7 mouse cellular contexts compared by ENCODE assay signal in genomic region chr9:108693946-108694345, GRCm38 (mm10). TPM values are rescaled to one million over a fixed set of nuclear protein-coding genes. Genes with fewer than 3 reads are reported as not detected.
DNase-seq lines count a peak whose midpoint lies in the region; ATAC-seq lines count a peak whose summit lies in the region.

No protein-coding gene starts in this region.

- no peak overlapping the region for H3K27ac ChIP-seq in limb, embryonic 12.5 days
- H3K27ac ChIP-seq in limb, embryonic 10.5 days: no peak overlapping the region
- H3K27ac ChIP-seq in limb, embryonic 13.5 days: no peak overlapping the region
- no peak overlapping the region for H3K27ac ChIP-seq in neural tube, embryonic 14.5 days (ENCODE audit: low read depth, low read length)

- H3K4me3 ChIP-seq in limb, embryonic 12.5 days (replicated peaks): no peak overlapping the region
- H3K4me3 ChIP-seq in limb, embryonic 10.5 days: no peak overlapping the region
- peak overlapping the region; percentile 89; the same call in 1 of the 2 replicates for H3K4me3 ChIP-seq in limb, embryonic 13.5 days
- H3K4me3 ChIP-seq in neural tube, embryonic 14.5 days (ENCODE audit: low read depth, low read length): peak overlapping the region; percentile 7; the same call in 1 of the 2 replicates

- no peak for DNase-seq in limb, embryonic 10.5 days (ENCODE audit: low spot score)
- no peak for DNase-seq in layer of hippocampus, adult 8-10 months (ENCODE audit: low spot score in 2 of 2)
- no peak for DNase-seq in kidney, adult 11 months

- peak overlapping the region; percentile 90; the same call in 1 of the 2 replicates for H3K4me2 ChIP-seq in limb, embryonic 12.5 days
- H3K4me2 ChIP-seq in limb, embryonic 13.5 days (replicated peaks): peak overlapping the region; percentile 88
- peak overlapping the region; percentile 94 for H3K4me2 ChIP-seq in neural tube, embryonic 14.5 days (ENCODE audit: low read depth, low read length)

- 81% methylated on average over 4 of the region's 4 CpGs for WGBS in limb, embryonic 12.5 days
- 90% methylated on average over 4 of the region's 4 CpGs for WGBS in limb, embryonic 10.5 days
- 78% methylated on average over 4 of the region's 4 CpGs for WGBS in limb, embryonic 13.5 days
- 56% methylated on average over 4 of the region's 4 CpGs for WGBS in neural tube, embryonic 14.5 days

- H3K4me1 ChIP-seq in limb, embryonic 12.5 days (replicated peaks): peaks cover 17% of the 10 kb centered on the region
- peaks cover 27% of the 10 kb centered on the region for H3K4me1 ChIP-seq in limb, embryonic 10.5 days
- peaks cover 24% of the 10 kb centered on the region for H3K4me1 ChIP-seq in limb, embryonic 13.5 days
- H3K4me1 ChIP-seq in neural tube, embryonic 14.5 days (ENCODE audit: control insufficient read depth, insufficient read depth, low read length): peaks cover 25% of the 10 kb centered on the region

- H3K36me3 ChIP-seq in limb, embryonic 12.5 days: no peaks in the 10 kb centered on the region; the same call in 1 of the 2 replicates
- H3K36me3 ChIP-seq in limb, embryonic 10.5 days: peaks cover 5% of the 10 kb centered on the region; the same call in 1 of the 2 replicates
- H3K36me3 ChIP-seq in limb, embryonic 13.5 days: no peaks in the 10 kb centered on the region
- no peaks in the 10 kb centered on the region for H3K36me3 ChIP-seq in neural tube, embryonic 14.5 days (ENCODE audit: control insufficient read depth, insufficient read depth, low read length)

- ATAC-seq in limb, embryonic 12.5 days (ENCODE audit: insufficient number of reproducible peaks, insufficient read depth, low FRiP score, low TSS enrichment, low read depth): no peak
- peak; percentile 34 for ATAC-seq in granulocyte monocyte progenitor cell, adult 5-6 weeks (replicated peaks; ENCODE audit: poor library complexity, severe bottlenecking)
- ATAC-seq in limb, embryonic 13.5 days (ENCODE audit: low FRiP score, low read depth): no peak
- no peak for ATAC-seq in neural tube, embryonic 14.5 days (ENCODE audit: low read depth)

- H3K9ac ChIP-seq in limb, embryonic 12.5 days (replicated peaks): no peak overlapping the region
- no peak overlapping the region for H3K9ac ChIP-seq in limb, embryonic 13.5 days
- no peak overlapping the region for H3K9ac ChIP-seq in neural tube, embryonic 14.5 days (replicated peaks; ENCODE audit: low read depth, low read length)

- no peaks in the 10 kb centered on the region for H3K9me3 ChIP-seq in limb, embryonic 12.5 days
- no peaks in the 10 kb centered on the region for H3K9me3 ChIP-seq in limb, embryonic 10.5 days (replicated peaks)
- no peaks in the 10 kb centered on the region for H3K9me3 ChIP-seq in limb, embryonic 13.5 days
- H3K9me3 ChIP-seq in neural tube, embryonic 14.5 days (ENCODE audit: control insufficient read depth, low read length): no peaks in the 10 kb centered on the region

- no peaks in the 10 kb centered on the region for H3K27me3 ChIP-seq in limb, embryonic 12.5 days
- H3K27me3 ChIP-seq in limb, embryonic 10.5 days (ENCODE audit: low read depth, poor library complexity, severe bottlenecking): peaks cover 25% of the 10 kb centered on the region
- H3K27me3 ChIP-seq in limb, embryonic 13.5 days: no peaks in the 10 kb centered on the region
- H3K27me3 ChIP-seq in neural tube, embryonic 14.5 days (ENCODE audit: control insufficient read depth, insufficient read depth, low read length): no peaks in the 10 kb centered on the region

RNA-seq across cellular contexts. Expression of gene Prkar2a, which starts 4.8 kb away (rescaled TPM):
- polyA plus RNA-seq in limb, embryonic 12.5 days (2016; fragmentation: Nextera tagmentation; extraction: Ambion mirVana): 34.8 and 35.5 TPM in 2 replicates
- 27.0 and 27.8 TPM in 2 replicates for polyA plus RNA-seq in limb, embryonic 10.5 days (2016; fragmentation: Nextera tagmentation; extraction: Ambion mirVana)
- 22.8 and 22.9 TPM in 2 replicates for total RNA-seq in granulocyte monocyte progenitor cell, adult 5-6 weeks (2014; fragmentation: Nextera tagmentation)
- 28.6 and 37.8 TPM in 2 replicates for total RNA-seq in granulocyte monocyte progenitor cell, adult 5-6 weeks (2017)
- polyA plus RNA-seq in limb, embryonic 13.5 days (2015; fragmentation: Nextera tagmentation; extraction: Ambion mirVana): 26.2 and 31.3 TPM in 2 replicates
- 60.2 and 80.1 TPM in 2 replicates for polyA plus RNA-seq in neural tube, embryonic 14.5 days (2014; fragmentation: Nextera tagmentation; extraction: Ambion mirVana)
- 10 to 100 TPM; 41.1 to 58.2 (median 50.9) TPM for total RNA-seq in layer of hippocampus, adult 8-10 months (2022)

RNA-seq across cellular contexts. Expression of gene Slc25a20, which starts 32.1 kb away (rescaled TPM):
- 40.7 and 43.2 TPM in 2 replicates for polyA plus RNA-seq in limb, embryonic 12.5 days (2016; fragmentation: Nextera tagmentation; extraction: Ambion mirVana)
- 28.8 and 35.7 TPM in 2 replicates for polyA plus RNA-seq in limb, embryonic 10.5 days (2016; fragmentation: Nextera tagmentation; extraction: Ambion mirVana)
- total RNA-seq in granulocyte monocyte progenitor cell, adult 5-6 weeks (2014; fragmentation: Nextera tagmentation): 20.2 and 28.6 TPM in 2 replicates
- 28.7 and 30.3 TPM in 2 replicates for total RNA-seq in granulocyte monocyte progenitor cell, adult 5-6 weeks (2017)
- polyA plus RNA-seq in limb, embryonic 13.5 days (2015; fragmentation: Nextera tagmentation; extraction: Ambion mirVana): 45.7 and 50.4 TPM in 2 replicates
- polyA plus RNA-seq in neural tube, embryonic 14.5 days (2014; fragmentation: Nextera tagmentation; extraction: Ambion mirVana): 24.0 and 34.8 TPM in 2 replicates
- 10 to 100 TPM; 14.3 to 17.4 (median 16.6) TPM for total RNA-seq in layer of hippocampus, adult 8-10 months (2022)

RNA-seq across cellular contexts. Expression of gene Arih2, which starts 44.8 kb away (rescaled TPM):
- polyA plus RNA-seq in limb, embryonic 12.5 days (2016; fragmentation: Nextera tagmentation; extraction: Ambion mirVana): 54.6 and 61.3 TPM in 2 replicates
- 59.0 and 59.2 TPM in 2 replicates for polyA plus RNA-seq in limb, embryonic 10.5 days (2016; fragmentation: Nextera tagmentation; extraction: Ambion mirVana)
- total RNA-seq in granulocyte monocyte progenitor cell, adult 5-6 weeks (2014; fragmentation: Nextera tagmentation): 32.9 and 36.9 TPM in 2 replicates
- 32.2 and 33.4 TPM in 2 replicates for total RNA-seq in granulocyte monocyte progenitor cell, adult 5-6 weeks (2017)
- polyA plus RNA-seq in limb, embryonic 13.5 days (2015; fragmentation: Nextera tagmentation; extraction: Ambion mirVana): 55.0 and 59.7 TPM in 2 replicates
- 37.7 and 45.2 TPM in 2 replicates for polyA plus RNA-seq in neural tube, embryonic 14.5 days (2014; fragmentation: Nextera tagmentation; extraction: Ambion mirVana)
- 10 to 100 TPM; 49.4 to 60.4 (median 54.9) TPM for total RNA-seq in layer of hippocampus, adult 8-10 months (2022)

Comparison
In these comparisons a context has a peak if more than half of its experiments do, and no peak if none do; other contexts are left out.
1. H3K4me3 ChIP-seq: peak in limb, embryonic 13.5 days (single experiment) and neural tube, embryonic 14.5 days (single experiment); none in limb, embryonic 12.5 days (single experiment) and limb, embryonic 10.5 days (single experiment).
2. Peak in every context shown above with its lines, with median percentiles within 50 percentile points of each other: H3K4me2 ChIP-seq.